Mouse (Mus musculus): ENCODE results near the gene Mycbp2. TPM values are rescaled to one million over a fixed set of nuclear protein-coding genes. Genes with fewer than 3 reads are reported as not detected.

The Mycbp2 gene
- 13.4 and 16.2 TPM in 2 replicates for polyA plus RNA-seq (2016; fragmentation: Nextera tagmentation; extraction: Ambion mirVana)

DNA sequence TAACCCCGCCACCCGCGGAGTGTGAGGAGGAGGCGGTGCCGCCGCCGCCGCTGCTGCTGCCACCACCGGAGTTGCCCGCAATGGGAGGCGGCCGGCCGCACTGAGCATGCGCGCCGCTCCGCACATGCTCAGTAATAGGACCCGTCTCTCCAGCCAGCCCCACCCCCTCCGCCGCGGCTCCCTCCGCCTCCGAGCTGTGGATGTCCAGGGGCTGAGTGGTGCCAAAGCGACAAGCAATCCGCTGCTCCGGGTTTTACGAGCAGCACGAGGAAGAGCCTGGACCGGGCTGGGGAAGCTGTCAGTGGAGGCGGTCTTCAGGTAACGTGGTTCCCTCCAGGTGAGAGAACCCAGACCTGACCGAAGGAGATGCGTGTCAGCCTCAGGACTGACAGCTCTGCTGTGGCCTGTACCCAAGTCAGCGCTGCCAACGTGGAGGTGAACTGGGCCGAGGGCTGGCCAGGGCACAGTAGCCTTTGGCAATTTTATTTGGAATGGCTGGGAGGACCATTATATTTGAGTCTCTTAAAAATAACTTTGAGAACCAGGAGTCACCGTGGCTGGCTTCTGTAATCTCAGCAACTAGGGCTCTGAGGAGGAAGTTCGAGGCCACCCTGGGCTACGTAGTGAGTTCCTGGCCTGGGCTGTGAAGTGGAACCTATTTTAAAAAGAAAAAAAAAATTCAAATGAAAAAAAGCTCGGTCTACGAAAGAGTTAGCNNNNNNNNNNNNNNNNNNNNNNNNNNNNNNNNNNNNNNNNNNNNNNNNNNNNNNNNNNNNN lies at the start of gene Mycbp2:
Gene Mycbp2 (minus strand): TSS at position 86 of the 777 bp plus-strand sequence.
- peak within 1 kb of the TSS; percentile 66 for H3K4me3 ChIP-seq
- peak within 1 kb of the TSS; percentile 94 for H3K27ac ChIP-seq
- H3K27me3 ChIP-seq (ENCODE audit: low read depth, poor library complexity, severe bottlenecking) = no peaks in the 10 kb centered on the region
- H3K9me3 ChIP-seq (replicated peaks) = no peaks in the 10 kb centered on the region
- H3K36me3 ChIP-seq = no peaks in the 10 kb centered on the region
- H3K4me1 ChIP-seq = peaks cover 19% of the 10 kb centered on the region
- DNase-seq (ENCODE audit: low spot score) = peak; percentile 97
- 4% methylated on average over 41 of the region's 41 CpGs for WGBS

DNA sequence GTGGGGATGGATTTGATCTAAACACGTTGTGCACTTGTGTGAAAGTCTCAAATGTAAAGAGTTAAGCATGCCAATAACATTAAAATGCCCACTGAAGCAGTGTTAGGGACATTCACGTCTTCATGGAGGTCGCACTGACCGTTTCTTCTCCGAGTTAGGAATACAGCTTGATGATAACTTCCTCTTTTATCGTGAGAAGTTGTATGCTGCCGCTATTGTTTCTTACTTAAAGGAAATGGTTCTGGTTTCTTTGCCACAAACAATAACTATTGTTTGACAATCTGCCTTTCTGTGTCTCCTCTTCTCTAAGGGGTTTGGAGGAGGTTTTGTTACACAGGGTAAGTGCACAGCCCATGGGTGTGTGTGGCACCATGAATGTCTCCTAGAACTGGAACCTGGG lies 45.8 kb upstream of the Mycbp2 start:
- H3K4me1 ChIP-seq = no peaks in the 10 kb centered on the region
- no peaks in the 10 kb centered on the region for H3K27me3 ChIP-seq (ENCODE audit: low read depth, poor library complexity, severe bottlenecking)
- H3K4me3 ChIP-seq = no peak overlapping the region
- DNase-seq (ENCODE audit: low spot score) = no peak
- no peaks in the 10 kb centered on the region for H3K9me3 ChIP-seq (replicated peaks)
- WGBS = 86% methylated on average over 7 of the region's 7 CpGs
- no peak overlapping the region for H3K27ac ChIP-seq
- H3K36me3 ChIP-seq = no peaks in the 10 kb centered on the region

DNA sequence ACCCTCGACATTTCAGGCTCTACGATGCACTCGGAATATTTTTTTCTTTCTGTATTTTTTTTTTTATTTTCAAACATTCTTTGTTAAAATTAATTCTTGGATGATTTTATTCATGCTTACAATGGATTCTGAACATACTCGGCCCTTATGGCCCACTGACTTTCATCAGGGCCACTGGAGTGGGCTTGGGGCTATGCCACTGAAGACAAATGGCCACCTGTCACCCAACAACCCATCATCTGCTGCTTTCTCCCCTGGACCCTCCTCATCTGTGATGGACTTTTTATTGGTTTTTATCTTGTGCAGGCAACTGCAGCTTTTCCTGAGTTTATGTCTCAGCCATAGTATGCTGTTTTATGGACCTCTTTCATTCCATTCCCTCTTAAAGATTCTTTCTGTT lies 40.8 kb upstream of the Mycbp2 start:
- H3K27ac ChIP-seq = no peak overlapping the region
- no peaks in the 10 kb centered on the region for H3K9me3 ChIP-seq (replicated peaks)
- WGBS = 91% methylated on average over 4 of the region's 4 CpGs
- no peaks in the 10 kb centered on the region for H3K4me1 ChIP-seq
- no peak overlapping the region for H3K4me3 ChIP-seq
- H3K27me3 ChIP-seq (ENCODE audit: low read depth, poor library complexity, severe bottlenecking) = no peaks in the 10 kb centered on the region
- no peak for DNase-seq (ENCODE audit: low spot score)
- H3K36me3 ChIP-seq = no peaks in the 10 kb centered on the region

DNA sequence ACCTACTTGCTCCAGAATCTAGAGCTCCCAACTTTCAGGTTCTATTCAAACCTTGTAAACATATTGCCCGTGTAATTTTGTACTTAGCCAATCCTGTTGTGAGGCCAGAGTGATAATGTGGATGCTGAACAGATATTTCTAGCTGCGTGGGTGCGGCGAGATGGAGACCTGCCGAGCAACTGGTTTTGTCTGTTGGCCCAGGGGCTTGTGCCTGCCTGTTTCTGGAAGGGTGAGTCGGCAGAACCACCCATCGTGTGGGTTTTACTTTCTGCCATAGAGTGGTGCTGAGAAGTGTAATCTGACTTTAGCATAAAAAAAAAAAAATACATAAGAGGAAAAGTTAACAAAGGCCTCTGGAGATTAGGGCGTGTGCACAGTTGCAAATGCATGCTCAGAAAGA lies 40.3 kb upstream of the Mycbp2 start:
- H3K4me3 ChIP-seq = no peak overlapping the region
- H3K9me3 ChIP-seq (replicated peaks) = no peaks in the 10 kb centered on the region
- no peaks in the 10 kb centered on the region for H3K27me3 ChIP-seq (ENCODE audit: low read depth, poor library complexity, severe bottlenecking)
- H3K4me1 ChIP-seq = no peaks in the 10 kb centered on the region
- 83% methylated on average over 8 of the region's 8 CpGs for WGBS
- DNase-seq (ENCODE audit: low spot score) = no peak
- no peak overlapping the region for H3K27ac ChIP-seq
- no peaks in the 10 kb centered on the region for H3K36me3 ChIP-seq

DNA sequence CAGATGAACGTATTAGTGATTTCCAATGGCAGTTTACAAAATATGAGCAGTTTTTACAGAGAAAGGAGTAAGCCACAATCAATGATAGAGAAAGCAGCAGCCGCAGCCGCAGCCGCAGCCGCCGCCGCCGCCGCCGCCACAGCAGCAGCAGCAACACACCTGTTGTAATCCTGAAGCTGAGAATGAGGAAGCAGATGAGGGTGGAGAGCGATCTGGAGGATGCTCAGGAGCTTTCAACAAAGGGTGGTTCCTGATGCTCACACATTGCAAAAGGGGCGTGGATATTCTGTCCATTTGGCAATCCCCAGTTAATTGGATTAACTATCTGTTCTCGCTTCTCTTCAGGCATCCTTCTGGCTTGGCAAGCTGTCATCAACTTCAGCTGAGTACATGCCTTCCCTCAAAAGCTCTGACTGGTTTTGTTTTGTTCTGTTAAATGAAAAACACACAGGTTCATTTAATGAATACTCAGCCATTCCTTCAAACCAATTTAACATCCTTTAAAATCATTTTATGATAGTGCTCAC lies 38.5 kb upstream of the Mycbp2 start:
- no peaks in the 10 kb centered on the region for H3K36me3 ChIP-seq
- H3K27ac ChIP-seq = no peak overlapping the region
- no peaks in the 10 kb centered on the region for H3K27me3 ChIP-seq (ENCODE audit: low read depth, poor library complexity, severe bottlenecking)
- no peaks in the 10 kb centered on the region for H3K9me3 ChIP-seq (replicated peaks)
- 71% methylated on average over 13 of the region's 13 CpGs for WGBS
- no peaks in the 10 kb centered on the region for H3K4me1 ChIP-seq
- H3K4me3 ChIP-seq = no peak overlapping the region
- DNase-seq (ENCODE audit: low spot score) = no peak

DNA sequence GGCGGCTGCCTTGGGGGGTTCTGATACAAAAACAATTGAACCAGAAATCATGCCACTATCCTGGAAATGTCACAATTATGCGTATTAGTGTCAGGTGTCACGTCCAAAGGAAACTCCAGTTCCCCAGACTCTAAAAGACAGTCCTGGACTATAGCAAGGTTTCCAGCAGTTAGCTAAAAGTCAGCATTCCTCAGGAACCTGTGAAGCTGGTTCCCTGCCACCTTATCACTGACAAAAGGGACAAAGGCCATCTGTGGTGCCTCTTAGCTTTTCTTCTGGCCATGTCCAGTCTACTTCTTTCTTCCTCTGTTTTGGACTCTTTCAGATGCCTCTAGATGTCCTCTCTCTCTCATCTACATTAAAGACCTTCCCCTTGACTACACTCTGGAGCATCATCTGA lies 32.1 kb upstream of the Mycbp2 start:
- H3K4me1 ChIP-seq = no peaks in the 10 kb centered on the region
- H3K36me3 ChIP-seq = no peaks in the 10 kb centered on the region
- H3K27me3 ChIP-seq (ENCODE audit: low read depth, poor library complexity, severe bottlenecking) = no peaks in the 10 kb centered on the region
- DNase-seq (ENCODE audit: low spot score) = no peak
- H3K9me3 ChIP-seq (replicated peaks) = no peaks in the 10 kb centered on the region
- no peak overlapping the region for H3K27ac ChIP-seq
- H3K4me3 ChIP-seq = no peak overlapping the region
- WGBS = 82% methylated on average over 3 of the region's 3 CpGs

DNA sequence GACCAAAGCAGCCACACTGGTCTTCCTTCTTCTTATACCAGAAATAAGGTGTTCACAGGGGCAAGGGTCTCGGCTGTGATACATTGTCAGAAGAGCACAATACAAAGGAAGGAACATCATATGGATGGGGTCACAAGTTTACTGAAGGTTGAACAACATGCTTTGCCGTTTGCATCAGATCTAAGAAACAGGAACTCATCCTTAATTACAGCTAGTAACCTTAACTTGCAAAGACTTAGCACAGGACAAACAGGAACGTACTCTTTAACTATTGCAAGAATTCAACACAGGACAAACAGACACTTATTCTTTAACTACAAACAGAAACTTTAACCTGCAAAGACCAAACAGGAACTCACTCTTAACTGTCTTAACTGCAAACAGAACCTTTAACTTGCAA lies 30.2 kb upstream of the Mycbp2 start:
- no peaks in the 10 kb centered on the region for H3K4me1 ChIP-seq
- H3K27ac ChIP-seq = no peak overlapping the region
- no peak overlapping the region for H3K4me3 ChIP-seq
- H3K9me3 ChIP-seq (replicated peaks) = no peaks in the 10 kb centered on the region
- H3K36me3 ChIP-seq = no peaks in the 10 kb centered on the region
- H3K27me3 ChIP-seq (ENCODE audit: low read depth, poor library complexity, severe bottlenecking) = no peaks in the 10 kb centered on the region
- WGBS = 81% methylated on average over 3 of the region's 3 CpGs
- DNase-seq (ENCODE audit: low spot score) = no peak

DNA sequence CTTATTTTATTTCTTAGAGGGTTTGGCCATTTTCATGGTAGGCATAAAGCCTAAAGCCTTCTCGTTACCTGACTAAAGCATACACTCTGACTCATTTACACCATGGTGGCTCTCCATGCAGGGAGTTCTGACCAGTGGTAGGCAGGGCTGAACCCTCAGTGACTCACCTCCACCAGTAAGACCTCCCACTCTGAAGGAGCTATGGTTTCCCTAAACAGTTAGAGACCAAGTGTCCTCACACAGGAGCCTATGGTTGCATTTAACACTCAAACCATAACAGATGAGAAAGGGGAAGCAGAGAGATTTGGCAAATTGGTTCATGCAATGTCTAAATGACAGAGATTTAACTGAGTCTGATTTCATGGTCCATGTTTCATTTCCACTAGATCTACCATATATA lies 28.9 kb upstream of the Mycbp2 start:
- Histone ChIP-seq H3K4me1 (no peaks in the 10 kb centered on the region), H3K27me3 (ENCODE audit: low read depth, poor library complexity, severe bottlenecking) (no peaks in the 10 kb centered on the region), H3K36me3 (no peaks in the 10 kb centered on the region), H3K9me3 (replicated peaks) (no peaks in the 10 kb centered on the region), H3K4me3 (no peak overlapping the region), H3K27ac (no peak overlapping the region)
- WGBS = 88% methylated on average over 1 of the region's 1 CpGs
- no peak for DNase-seq (ENCODE audit: low spot score)

DNA sequence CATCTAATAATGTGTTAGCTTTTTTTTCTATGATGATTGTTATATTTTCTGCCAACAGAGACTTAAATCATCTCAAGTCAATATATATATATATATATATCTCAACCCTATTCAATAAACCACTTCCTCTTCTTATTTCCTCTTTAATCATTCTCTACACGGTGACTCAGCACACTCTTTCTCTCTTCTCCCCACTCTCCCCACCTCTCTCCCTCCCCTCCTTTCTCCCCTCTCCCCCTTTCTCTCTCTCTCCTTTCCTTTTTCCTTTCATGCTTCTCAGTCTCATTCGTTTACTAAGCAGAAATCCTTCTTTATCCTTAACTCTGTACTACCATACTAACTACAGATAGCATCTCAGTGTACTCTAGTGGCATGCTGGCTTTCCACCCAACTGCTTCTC lies 16.6 kb upstream of the Mycbp2 start:
- H3K4me3 ChIP-seq = no peak overlapping the region
- DNase-seq (ENCODE audit: low spot score) = no peak
- 61% methylated on average over 2 of the region's 2 CpGs for WGBS
- H3K27ac ChIP-seq = no peak overlapping the region
- no peaks in the 10 kb centered on the region for H3K9me3 ChIP-seq (replicated peaks)
- H3K27me3 ChIP-seq (ENCODE audit: low read depth, poor library complexity, severe bottlenecking) = no peaks in the 10 kb centered on the region
- no peaks in the 10 kb centered on the region for H3K36me3 ChIP-seq
- H3K4me1 ChIP-seq = no peaks in the 10 kb centered on the region

DNA sequence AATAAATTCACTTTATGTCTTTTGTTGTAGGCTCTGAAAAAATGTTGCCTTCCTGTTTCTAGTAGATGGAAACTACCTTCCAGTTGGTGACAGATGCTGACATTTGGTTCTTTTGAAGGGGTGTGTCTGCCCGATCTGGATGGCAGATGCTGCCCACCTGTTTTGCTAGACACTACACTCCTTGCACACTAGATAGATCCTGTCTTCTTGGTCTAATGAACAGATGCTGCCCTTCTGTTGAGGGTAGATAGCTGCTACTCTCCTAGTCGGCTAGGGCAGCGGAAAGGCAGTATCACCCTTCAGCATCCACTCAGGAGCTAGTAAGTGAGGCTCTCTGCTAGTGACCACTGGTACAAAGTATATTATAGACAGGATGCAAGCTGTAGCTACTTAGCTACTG lies 9.5 kb upstream of the Mycbp2 start:
- no peaks in the 10 kb centered on the region for H3K9me3 ChIP-seq (replicated peaks)

DNA sequence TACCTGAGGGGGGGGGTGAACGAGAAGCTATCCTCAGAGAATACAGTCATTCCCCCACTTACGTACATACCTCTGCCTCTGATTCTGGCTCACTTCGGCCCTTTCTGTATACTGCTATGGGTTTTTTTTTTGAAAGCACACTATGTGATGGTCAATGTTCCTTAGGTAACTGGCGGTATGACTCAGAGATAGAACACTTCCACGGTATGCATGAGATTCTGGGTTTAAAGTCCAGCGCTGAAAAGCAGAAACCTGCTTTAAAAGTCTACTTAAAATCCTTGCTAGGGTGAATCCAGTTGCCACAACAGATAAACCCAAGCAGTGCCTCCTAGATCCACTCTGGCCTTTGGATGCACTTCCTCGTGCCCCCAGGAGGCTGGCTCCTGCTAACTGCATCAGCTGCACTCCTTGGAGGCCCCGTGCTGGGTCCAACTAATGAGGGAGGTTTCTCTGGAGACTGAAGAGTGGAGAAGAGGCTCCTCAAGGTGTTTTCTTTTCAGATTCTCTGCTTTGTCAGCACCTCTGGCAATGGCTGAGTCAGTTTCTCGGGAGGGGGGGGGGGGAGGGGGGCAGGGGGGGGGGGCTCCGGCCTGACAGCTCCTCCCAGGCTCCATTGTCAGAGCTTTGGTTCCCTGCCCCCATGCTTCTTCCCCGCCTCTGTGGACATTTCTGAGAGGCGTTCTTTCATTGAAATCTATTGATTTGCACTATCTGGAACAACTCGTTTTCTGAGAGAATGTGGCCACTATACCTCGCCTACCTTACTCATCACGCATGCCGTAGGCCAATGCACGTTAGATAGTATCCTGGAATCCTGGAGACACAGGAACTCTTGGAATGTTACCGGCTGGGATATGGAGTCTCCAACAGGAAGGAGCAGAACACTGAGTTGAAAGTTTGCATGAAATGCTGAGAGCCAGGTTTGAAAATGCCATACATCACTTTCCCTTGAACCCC lies 8.1 kb upstream of the Mycbp2 start:
- no peak overlapping the region for H3K27ac ChIP-seq
- H3K9me3 ChIP-seq (replicated peaks) = no peaks in the 10 kb centered on the region
- H3K4me1 ChIP-seq = peaks cover 9% of the 10 kb centered on the region
- no peak for DNase-seq (ENCODE audit: low spot score)
- WGBS = 37% methylated on average over 17 of the region's 18 CpGs
- H3K36me3 ChIP-seq = no peaks in the 10 kb centered on the region
- no peak overlapping the region for H3K4me3 ChIP-seq
- H3K27me3 ChIP-seq (ENCODE audit: low read depth, poor library complexity, severe bottlenecking) = no peaks in the 10 kb centered on the region

More for the DNA sequence above, 9.5 kb upstream of the Mycbp2 start:
- WGBS = 87% methylated on average over 3 of the region's 3 CpGs
- no peak for DNase-seq (ENCODE audit: low spot score)
- no peaks in the 10 kb centered on the region for H3K27me3 ChIP-seq (ENCODE audit: low read depth, poor library complexity, severe bottlenecking)
- no peak overlapping the region for H3K27ac ChIP-seq
- H3K36me3 ChIP-seq = no peaks in the 10 kb centered on the region
- no peak overlapping the region for H3K4me3 ChIP-seq
- peaks cover 5% of the 10 kb centered on the region for H3K4me1 ChIP-seq

DNA sequence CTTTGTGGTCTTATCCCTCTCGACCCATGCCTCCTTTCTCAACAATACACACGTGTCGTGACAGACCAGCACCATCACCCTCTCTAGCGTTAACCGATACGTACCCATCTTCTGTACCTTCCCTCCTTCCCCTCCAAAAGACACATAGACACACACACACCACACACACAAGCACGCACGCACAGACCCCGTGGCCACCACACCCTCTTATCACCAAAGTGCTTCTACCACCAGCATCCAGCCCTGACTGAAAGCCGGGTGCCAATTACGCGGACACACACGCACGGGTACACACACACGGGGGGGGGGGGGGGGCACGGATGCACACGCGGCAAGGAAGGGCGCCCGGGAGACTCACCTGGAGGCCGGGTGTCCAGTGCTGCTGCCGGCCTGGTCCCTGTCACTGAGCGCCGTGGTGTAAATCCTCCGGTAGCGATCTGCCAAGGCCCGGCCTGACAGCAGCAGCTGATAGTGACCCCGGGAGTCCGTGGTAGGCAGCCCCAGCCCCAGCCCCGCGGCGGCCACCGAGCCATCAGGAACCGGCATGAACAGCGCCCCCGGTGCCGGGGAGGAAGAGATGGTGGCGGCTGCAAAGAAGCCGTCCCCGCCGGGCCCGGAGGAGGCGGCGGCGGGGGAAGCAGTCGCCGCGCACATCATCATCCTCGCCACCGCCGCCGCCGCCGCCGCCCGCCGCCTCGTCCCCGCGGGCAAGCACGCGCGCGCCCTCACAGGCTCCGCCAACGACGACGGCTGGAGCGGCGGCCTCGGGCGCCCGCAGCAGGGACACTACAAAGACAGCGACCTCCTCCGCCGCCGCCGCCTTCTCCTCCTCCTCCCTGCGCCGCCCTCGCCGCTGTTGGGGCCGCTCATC lies 521 bp downstream of the Mycbp2 start:
- H3K27me3 ChIP-seq (ENCODE audit: low read depth, poor library complexity, severe bottlenecking) = no peaks in the 10 kb centered on the region
- H3K36me3 ChIP-seq = no peaks in the 10 kb centered on the region
- H3K27ac ChIP-seq = peak overlapping the region; percentile 94
- no peaks in the 10 kb centered on the region for H3K9me3 ChIP-seq (replicated peaks)
- DNase-seq (ENCODE audit: low spot score) = no peak
- under 1% methylated on average over 65 of the region's 83 CpGs for WGBS
- peak overlapping the region; percentile 66 for H3K4me3 ChIP-seq
- peaks cover 19% of the 10 kb centered on the region for H3K4me1 ChIP-seq
